Mouse (Mus musculus) urinary bladder, postnatal 25 days (tissue): Measurements from ENCODE around the gene Scimp.

Experiments used
- DNase-seq: peaks from one replicate; pipeline ENCODE4 v3.0.0; 2022; ENCODE audit warnings: low spot score

The Scimp gene

GRCm38 (mm10) chr11:70812365-70812764, at the start of gene Scimp:
Gene Scimp (minus strand): TSS chr11:70812586.
- no peak for DNase-seq

- DNase-seq = no peak
Measured at GRCm38 (mm10) chr11:70860371-70860770, 48.0 kb upstream of the Scimp start.

DNA sequence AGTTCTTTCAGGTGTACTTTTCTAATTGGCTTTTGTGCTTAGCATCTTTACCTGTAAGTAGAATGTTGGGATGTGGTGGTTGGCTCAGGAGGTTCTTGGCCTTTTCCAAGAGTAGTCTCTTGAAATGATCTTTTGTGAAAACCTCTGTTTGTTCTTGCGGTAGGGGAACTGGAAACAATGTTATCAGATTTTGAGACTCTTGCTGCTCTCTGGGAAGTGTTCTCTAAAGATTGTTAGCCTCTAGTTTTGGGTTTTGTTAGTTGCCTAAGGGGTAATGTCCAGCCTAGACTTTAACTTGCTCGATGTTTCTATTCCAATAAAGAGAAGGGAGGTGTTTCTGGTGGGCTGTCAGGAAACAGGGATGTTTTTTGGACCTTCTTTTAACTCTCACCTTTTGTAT, 33.6 kb upstream of the Scimp start:
- no peak for DNase-seq

DNA sequence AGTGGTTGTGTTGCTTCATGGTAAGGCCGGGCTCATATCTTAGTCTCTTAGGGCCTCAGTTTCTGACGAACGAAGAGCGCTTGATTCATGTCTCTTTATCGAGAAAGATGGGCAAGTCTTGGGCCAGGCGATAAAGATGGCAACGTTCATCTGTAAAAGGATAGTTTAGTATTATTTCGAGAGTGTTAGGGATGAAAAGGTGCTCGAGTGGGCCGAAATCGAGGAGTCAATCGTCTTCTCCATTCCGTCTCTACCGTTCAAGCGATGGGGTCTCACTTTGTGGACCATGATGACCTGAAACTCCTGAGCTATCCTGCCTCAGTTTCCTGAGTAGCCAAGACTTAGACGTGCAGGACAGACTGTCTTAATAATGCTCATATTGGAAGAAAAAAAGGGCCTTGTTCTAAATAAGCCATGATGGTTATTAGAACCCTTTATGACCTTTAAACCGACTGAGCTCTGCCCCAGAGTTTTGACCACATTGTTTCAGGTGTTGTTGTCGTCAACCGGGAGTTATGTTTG, 33.1 kb upstream of the Scimp start:
- DNase-seq = no peak

DNA sequence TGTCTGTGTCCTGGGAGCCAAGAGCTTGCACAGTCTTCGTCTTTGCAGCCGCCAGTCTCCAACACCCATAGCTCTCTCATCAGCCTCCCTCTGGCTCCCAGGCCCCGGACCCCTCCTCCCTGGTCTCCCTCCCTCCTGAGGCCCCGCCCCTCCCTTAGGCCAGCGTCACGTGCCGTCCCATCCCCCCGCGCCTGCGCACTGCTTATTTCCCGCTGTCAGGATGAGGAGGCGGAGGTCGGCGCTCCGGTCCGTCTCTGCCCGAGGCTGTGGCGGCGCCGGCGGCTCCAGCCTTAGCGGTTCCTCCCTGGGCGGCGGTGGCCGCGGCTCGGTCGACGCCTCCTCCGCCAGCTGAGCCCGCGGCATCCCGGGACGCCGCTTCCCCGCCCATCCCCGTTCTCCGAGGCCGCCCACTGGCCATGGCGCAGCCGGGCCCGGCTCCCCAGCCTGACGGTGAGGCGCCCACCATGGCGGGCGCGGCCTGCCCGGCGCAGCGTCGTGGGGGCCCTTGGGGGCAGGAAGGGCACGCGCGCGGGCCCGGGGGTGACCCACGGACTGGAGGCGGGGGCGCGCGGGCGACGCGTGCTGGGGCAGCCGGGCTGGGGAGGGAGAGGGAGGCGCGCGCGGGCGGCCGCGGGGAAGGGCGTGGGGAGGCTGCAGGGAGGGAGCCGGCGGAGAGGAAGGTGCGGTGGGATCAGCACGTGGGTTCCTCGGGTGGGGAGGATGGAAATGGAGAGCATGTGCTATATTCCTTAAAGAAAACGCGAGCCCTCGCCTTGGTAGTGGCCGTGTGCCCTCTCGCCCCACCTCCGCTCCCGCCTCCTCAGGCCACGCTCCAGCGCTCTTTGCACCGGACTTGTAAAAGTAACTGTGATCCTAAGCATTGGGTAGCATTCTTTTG, 32.4 kb upstream of the Scimp start, which contains the start of gene Rabep1:
Gene Rabep1 (plus strand): TSS at position 220 of the 898 bp plus-strand sequence.
- peak; percentile 97 for DNase-seq

DNA sequence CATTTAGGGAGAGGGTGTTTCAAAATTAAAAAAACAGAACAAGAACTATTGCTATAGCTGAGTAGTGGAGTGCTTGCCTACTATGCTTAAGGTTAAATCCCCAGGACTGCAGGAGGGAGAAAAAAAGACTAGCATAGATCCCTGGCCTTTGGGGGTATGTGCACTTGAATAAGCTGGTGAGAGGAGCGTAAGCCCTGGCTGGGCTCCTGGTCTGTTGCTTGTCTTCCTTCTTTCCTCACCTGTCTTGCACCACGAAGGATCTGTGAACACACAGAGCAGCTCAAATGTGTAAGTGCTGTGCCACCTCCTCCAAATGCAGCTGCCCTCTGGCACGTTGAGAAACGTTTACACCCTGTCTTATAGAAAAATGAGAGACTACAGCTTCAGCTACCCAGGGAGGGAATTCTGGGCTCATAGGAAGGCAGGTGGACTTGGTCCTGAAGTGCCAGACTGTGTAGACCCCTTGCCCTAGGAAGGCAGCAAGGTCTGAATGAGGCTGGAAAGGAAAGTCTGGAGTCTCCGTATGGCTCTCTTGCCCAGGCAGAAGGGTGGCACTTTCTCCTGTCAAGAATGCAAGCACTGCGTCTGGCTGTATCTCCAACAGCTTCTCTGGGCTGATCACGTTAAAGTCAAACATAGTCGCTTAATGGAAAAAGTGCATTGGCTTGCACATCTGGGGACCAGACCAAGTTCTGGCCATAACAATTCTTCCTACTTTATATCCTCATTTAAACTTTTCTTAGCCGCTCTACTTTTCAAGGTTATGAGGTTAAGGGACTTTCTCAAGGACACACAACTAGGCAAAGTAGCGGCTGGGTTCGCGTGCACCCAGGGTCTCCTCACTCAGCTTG, 31.5 kb upstream of the Scimp start:
- no peak for DNase-seq

DNA sequence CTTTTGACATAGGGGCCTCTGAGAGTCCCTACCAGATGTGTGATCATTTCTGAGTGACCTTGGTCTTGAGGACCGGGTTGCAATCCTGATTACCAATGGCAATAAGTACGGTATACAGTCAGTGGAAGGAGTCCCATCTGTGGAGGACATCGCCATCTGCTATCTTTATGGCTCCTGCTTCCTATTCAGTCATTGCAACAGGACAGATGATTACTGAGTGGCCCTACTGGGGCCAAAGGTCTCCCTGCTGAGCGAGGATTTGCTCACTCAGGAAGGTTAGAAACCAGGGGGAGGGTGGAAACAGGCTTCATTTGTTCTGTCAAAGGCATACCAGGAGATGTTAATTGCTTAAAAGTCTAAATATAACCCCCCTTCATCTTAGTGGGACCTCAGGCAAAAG, 30.6 kb upstream of the Scimp start:
- no peak for DNase-seq

GRCm38 (mm10) chr11:70838610-70839009, 26.2 kb upstream of the Scimp start:
- DNase-seq = no peak

DNA sequence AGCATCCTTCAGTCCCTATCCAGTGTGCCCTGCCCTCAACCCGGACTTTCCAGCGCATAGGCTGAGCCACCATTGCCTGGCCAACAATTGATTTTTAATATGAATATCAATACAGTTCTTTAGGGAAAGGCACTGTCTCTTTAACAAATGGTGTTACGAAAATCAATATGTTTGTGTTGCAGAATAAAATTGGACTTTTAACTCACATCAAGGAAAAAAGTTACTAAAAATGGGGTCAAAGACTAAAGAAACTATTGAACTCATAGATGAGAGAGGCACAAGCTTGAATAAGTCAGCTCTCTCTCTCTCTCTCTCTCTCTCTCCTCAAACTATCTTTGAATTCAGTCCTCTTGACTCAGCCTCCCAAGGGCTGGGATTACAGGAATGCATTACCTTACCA, 24.6 kb upstream of the Scimp start:
- DNase-seq = no peak

DNA sequence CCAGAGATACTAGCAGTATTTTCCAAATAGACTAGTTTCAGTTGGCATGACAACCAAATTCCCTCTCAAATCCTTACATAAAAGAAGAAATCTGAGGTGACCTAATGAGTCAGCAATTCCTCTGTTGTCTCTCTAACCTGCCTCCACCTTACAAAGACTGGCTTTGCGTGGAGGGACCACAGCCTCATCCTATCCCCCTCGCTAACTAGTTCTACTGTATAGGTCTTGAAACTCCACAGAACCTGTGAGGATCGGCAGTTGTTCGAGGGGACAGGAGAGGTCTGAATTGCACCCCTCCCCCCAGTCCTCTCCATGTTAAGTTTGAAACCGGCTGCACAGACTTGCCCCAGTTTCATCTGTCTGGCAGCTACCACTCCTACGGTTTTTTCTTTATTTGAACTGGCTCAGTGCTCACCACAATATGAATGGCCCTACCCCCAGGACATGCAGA, 23.0 kb upstream of the Scimp start:
- DNase-seq = no peak

DNA sequence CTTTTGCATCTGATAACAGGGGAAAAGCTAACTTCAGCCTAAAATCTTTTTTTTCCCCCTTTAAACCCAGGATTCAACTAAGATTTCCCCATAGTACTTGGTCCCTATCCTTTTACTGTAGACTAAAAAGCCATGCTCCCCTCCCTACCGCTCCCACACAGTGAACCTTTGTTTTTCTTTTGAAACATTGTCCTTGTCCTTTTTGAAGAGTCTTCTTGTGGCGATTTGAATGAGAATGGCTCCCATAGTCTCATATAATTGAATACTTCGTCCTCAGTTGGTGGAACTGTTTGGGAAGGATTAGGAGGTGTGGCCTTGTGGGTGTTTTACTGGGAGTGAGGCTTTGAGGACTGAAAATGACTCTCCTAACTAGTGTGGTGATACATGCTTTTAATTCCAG, 21.4 kb upstream of the Scimp start:
- DNase-seq = no peak

- DNase-seq = no peak
Measured at GRCm38 (mm10) chr11:70833408-70833807, 21.0 kb upstream of the Scimp start.

GRCm38 (mm10) chr11:70831201-70831600, 18.8 kb upstream of the Scimp start:
- DNase-seq = no peak

DNA sequence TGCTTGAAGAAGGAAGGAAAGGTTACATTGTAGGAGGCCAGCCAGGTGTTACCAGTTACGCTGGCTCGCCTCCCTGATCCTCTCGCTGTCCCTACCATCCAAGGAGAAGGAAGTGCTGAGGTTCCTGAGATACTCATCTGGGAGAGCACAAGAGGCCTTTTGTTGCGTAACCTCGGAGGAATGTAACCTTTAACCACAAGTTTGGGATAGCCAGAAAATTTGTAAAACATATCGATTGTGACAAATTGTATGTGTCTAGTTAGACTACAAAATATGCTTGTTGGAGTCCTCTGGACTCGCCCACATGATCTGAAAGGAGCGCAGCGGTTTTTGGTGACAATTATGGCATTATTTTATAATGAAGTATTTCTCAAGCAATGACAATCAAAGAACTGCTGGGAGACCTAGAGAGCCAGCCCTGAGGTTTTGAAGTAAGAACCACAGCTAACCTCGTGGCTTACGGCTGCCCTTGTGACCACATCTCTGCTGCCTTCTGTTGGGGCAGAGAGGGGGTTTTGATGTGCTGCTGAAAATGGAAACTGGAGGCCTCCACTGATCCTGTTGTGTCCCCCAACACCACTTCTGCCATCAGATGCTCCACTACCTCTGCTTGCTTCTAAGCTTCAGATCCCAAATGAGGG, 16.7 kb upstream of the Scimp start:
- no peak for DNase-seq

DNA sequence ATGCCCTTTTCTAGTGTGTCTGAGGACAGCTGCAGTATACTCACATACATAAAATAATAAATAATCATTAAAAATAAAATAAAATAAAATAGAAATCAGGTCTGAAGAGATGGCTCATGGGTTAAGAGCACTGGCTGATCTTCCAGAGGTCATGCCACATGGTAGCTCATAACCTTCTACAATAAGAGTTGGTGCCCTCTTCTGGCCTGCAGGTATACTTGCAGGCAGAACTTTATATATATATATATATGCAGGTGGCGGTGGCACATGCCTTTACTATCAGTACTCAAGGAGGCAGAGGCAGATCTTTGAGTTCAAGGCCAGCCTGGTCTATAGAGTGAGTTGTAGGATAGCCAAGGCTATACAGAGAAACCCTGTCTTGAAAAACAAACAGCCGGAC, 13.8 kb upstream of the Scimp start:
- no peak for DNase-seq

GRCm38 (mm10) chr11:70821728-70822591, 9.6 kb upstream of the Scimp start:
- DNase-seq = no peak

DNA sequence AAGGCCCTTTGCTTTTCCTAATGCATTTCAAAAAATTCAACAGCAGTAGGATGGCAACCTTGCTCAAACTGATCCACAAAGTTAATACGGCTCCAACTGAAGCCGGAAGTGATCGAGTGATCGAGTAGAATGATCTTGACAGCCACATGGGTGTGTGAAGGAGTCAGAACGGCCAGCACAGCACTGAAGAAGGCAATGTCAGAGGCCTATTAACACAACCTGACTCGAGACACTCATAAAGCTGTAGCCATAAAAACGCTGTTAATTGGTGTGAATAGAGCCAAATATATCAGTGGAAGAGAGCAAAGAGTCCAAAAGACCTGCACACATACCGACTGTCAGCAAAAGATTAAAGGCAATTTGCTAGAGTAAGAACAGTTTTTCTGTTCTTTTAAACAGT, 7.7 kb upstream of the Scimp start:
- DNase-seq = no peak

- no peak for DNase-seq
Measured at GRCm38 (mm10) chr11:70816770-70817169, 4.4 kb upstream of the Scimp start.

GRCm38 (mm10) chr11:70815498-70816078, 3.2 kb upstream of the Scimp start:
- peak; percentile 31 for DNase-seq

GRCm38 (mm10) chr11:70815071-70815470, 2.7 kb upstream of the Scimp start:
- DNase-seq = no peak
